Comparison of ENCODE assay signal across 19 mouse cellular contexts in the genomic region with DNA sequence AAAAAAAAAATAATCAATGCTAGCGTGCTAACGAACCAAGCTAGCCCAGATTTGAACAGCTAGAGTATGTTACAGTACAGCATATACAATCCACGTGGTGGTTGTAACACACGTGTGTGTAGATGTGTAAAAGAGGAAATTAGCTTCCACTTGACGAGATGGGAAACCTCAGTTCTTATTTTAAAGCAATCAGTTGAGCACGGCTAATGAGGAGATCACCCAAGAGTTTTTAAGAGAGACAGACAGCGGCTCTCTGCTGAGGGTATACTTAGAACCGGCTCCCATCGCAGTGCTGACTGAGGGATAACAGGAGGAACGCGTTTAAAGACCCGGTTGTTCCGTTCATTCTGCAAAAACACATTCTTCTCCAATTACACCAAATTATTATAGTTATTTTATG.
DNase-seq lines count a peak whose midpoint lies in the region; ATAC-seq and TF ChIP-seq lines count a peak whose summit lies in the region.
"Had no signal": no experiment of that assay in that cellular context is flagged by ENCODE, and none has a peak within 500 bp of the region (broad histone marks: within the 10 kb centered on the region; RNA-seq: fewer than 3 reads in every experiment).

No protein-coding gene starts in this region.

- H3K4me1 ChIP-seq in kidney, embryonic 16.5 days (ENCODE audit: insufficient read depth, low read length): no peaks in the 10 kb centered on the region
- H3K4me1 ChIP-seq in stomach, embryonic 14.5 days (ENCODE audit: control insufficient read depth, insufficient read depth, low read length): peaks cover 5% of the 10 kb centered on the region; the same call in 1 of the 2 replicates
- no peaks in the 10 kb centered on the region for H3K4me1 ChIP-seq in stomach, postnatal 0 days (replicated peaks; ENCODE audit: control insufficient read depth, insufficient read depth)
- H3K4me1 ChIP-seq in forebrain, embryonic 15.5 days: peaks cover 9% of the 10 kb centered on the region; the same call in 1 of the 2 replicates
- H3K4me1 ChIP-seq in stomach, embryonic 16.5 days (ENCODE audit: control insufficient read depth, insufficient read depth, low read length): no peaks in the 10 kb centered on the region; the same call in 1 of the 2 replicates
- H3K4me1 ChIP-seq: heart, embryonic 15.5 days; liver, embryonic 15.5 days had no signal

- no peak overlapping the region for H3K4me2 ChIP-seq in kidney, embryonic 16.5 days (replicated peaks; ENCODE audit: low read depth, low read length)
- no peak overlapping the region for H3K4me2 ChIP-seq in stomach, embryonic 14.5 days (replicated peaks; ENCODE audit: low read depth, low read length)
- no peak overlapping the region for H3K4me2 ChIP-seq in stomach, postnatal 0 days (replicated peaks; ENCODE audit: low read depth)
- H3K4me2 ChIP-seq in forebrain, embryonic 15.5 days (replicated peaks): 0 out of 2 replicates have a peak overlapping the region, but pooled peaks have one; percentile 9
- H3K4me2 ChIP-seq in stomach, embryonic 16.5 days (ENCODE audit: low read depth, low read length): no peak overlapping the region
- H3K4me2 ChIP-seq: heart, embryonic 15.5 days; hindbrain, embryonic 15.5 days; limb, embryonic 12.5 days; liver, embryonic 15.5 days; midbrain, embryonic 12.5 days; neural tube, embryonic 12.5 days had no signal

- no peak overlapping the region for H3K4me3 ChIP-seq in kidney, embryonic 16.5 days (ENCODE audit: low read length)
- no peak overlapping the region for H3K4me3 ChIP-seq in stomach, embryonic 14.5 days (ENCODE audit: low read depth, low read length)
- H3K4me3 ChIP-seq in stomach, postnatal 0 days (ENCODE audit: low read depth, low read length): no peak overlapping the region
- H3K4me3 ChIP-seq in forebrain, embryonic 15.5 days: no peak overlapping the region
- no peak overlapping the region for H3K4me3 ChIP-seq in stomach, embryonic 16.5 days (replicated peaks; ENCODE audit: low read length)
- H3K4me3 ChIP-seq: heart, embryonic 15.5 days; hindbrain, embryonic 15.5 days; limb, embryonic 12.5 days; liver, embryonic 15.5 days; midbrain, embryonic 12.5 days; neural tube, embryonic 12.5 days had no signal

- ATAC-seq in kidney, embryonic 16.5 days (ENCODE audit: low FRiP score, low TSS enrichment): no peak
- no peak for ATAC-seq in stomach, embryonic 14.5 days (ENCODE audit: insufficient number of reproducible peaks, insufficient read depth, low FRiP score, low read depth)
- ATAC-seq in stomach, postnatal 0 days (ENCODE audit: low FRiP score, low TSS enrichment): no peak
- no peak for ATAC-seq in forebrain, embryonic 15.5 days (replicated peaks)
- no peak for ATAC-seq in stomach, embryonic 16.5 days (ENCODE audit: insufficient read depth, low FRiP score)

- no peak for TF ChIP-seq EP300 in stomach, postnatal 0 days (optimal IDR thresholded peaks at IDR 0.05)

- H3K9me3 ChIP-seq in kidney, embryonic 16.5 days (ENCODE audit: low read length): no peaks in the 10 kb centered on the region
- no peaks in the 10 kb centered on the region for H3K9me3 ChIP-seq in stomach, embryonic 14.5 days (ENCODE audit: control insufficient read depth, low read depth, low read length)
- H3K9me3 ChIP-seq in stomach, postnatal 0 days (ENCODE audit: control insufficient read depth, low read length): no peaks in the 10 kb centered on the region
- no peaks in the 10 kb centered on the region for H3K9me3 ChIP-seq in forebrain, embryonic 15.5 days
- H3K9me3 ChIP-seq in stomach, embryonic 16.5 days (replicated peaks; ENCODE audit: control insufficient read depth, low read length): no peaks in the 10 kb centered on the region
- H3K9me3 ChIP-seq: heart, embryonic 15.5 days; hindbrain, embryonic 15.5 days; limb, embryonic 12.5 days; liver, embryonic 15.5 days; midbrain, embryonic 12.5 days; neural tube, embryonic 12.5 days had no signal

- H3K27me3 ChIP-seq in kidney, embryonic 16.5 days (ENCODE audit: insufficient read depth, low read length): no peaks in the 10 kb centered on the region
- no peaks in the 10 kb centered on the region for H3K27me3 ChIP-seq in stomach, embryonic 14.5 days (ENCODE audit: control insufficient read depth, insufficient read depth, low read length)
- H3K27me3 ChIP-seq in stomach, postnatal 0 days (ENCODE audit: control insufficient read depth, insufficient read depth, low read length): no peaks in the 10 kb centered on the region
- H3K27me3 ChIP-seq in forebrain, embryonic 15.5 days: no peaks in the 10 kb centered on the region
- no peaks in the 10 kb centered on the region for H3K27me3 ChIP-seq in stomach, embryonic 16.5 days (ENCODE audit: control insufficient read depth, insufficient read depth, low read length)
- H3K27me3 ChIP-seq: heart, embryonic 15.5 days; hindbrain, embryonic 15.5 days; liver, embryonic 15.5 days; midbrain, embryonic 12.5 days; neural tube, embryonic 12.5 days had no signal

- no peak overlapping the region for H3K9ac ChIP-seq in kidney, embryonic 16.5 days (replicated peaks; ENCODE audit: low read length)
- no peak overlapping the region for H3K9ac ChIP-seq in stomach, embryonic 14.5 days (replicated peaks; ENCODE audit: low read depth, low read length)
- H3K9ac ChIP-seq in stomach, postnatal 0 days (ENCODE audit: low read length): no peak overlapping the region
- H3K9ac ChIP-seq in forebrain, embryonic 15.5 days (replicated peaks): no peak overlapping the region
- no peak overlapping the region for H3K9ac ChIP-seq in stomach, embryonic 16.5 days (ENCODE audit: low read length)
- H3K9ac ChIP-seq: heart, embryonic 15.5 days; hindbrain, embryonic 15.5 days; limb, embryonic 12.5 days; liver, embryonic 15.5 days; midbrain, embryonic 12.5 days; neural tube, embryonic 12.5 days had no signal

- TF ChIP-seq CTCF in stomach, postnatal 0 days (IDR thresholded peaks at IDR 0.05; ENCODE audit: low read depth): no peak

- WGBS in kidney, embryonic 16.5 days: 61% methylated on average over 13 of the region's 13 CpGs
- 69% methylated on average over 13 of the region's 13 CpGs for WGBS in stomach, embryonic 14.5 days
- WGBS in stomach, postnatal 0 days: 64% methylated on average over 13 of the region's 13 CpGs
- WGBS in forebrain, embryonic 15.5 days: 26% methylated on average over 13 of the region's 13 CpGs
- WGBS in stomach, embryonic 16.5 days: 61% methylated on average over 13 of the region's 13 CpGs

- H3K27ac ChIP-seq in kidney, embryonic 16.5 days (ENCODE audit: low read length): peak overlapping the region; percentile 56; the same call in 1 of the 2 replicates
- peak overlapping the region; percentile 91; the same call in 1 of the 2 replicates for H3K27ac ChIP-seq in stomach, embryonic 14.5 days (ENCODE audit: low read length)
- no peak overlapping the region for H3K27ac ChIP-seq in stomach, postnatal 0 days (replicated peaks)
- no peak overlapping the region for H3K27ac ChIP-seq in forebrain, embryonic 15.5 days (replicated peaks)
- peak overlapping the region; percentile 76 for H3K27ac ChIP-seq in stomach, embryonic 16.5 days (ENCODE audit: low read length)
- H3K27ac ChIP-seq: heart, embryonic 15.5 days; hindbrain, embryonic 15.5 days; limb, embryonic 12.5 days; liver, embryonic 15.5 days; midbrain, embryonic 12.5 days; neural tube, embryonic 12.5 days had no signal

- DNase-seq in kidney, postnatal 25 days: no peak
- DNase-seq in stomach, postnatal 0 days (ENCODE audit: low spot score): no peak
- no peak for DNase-seq in gastrocnemius, postnatal 10 days
- DNase-seq in liver: no peak
- DNase-seq: cerebellum, postnatal 10 days; gastrocnemius, postnatal 14 days; heart, postnatal 4 days; kidney, adult 18-20 months; thymus, adult 2 months had no signal

- H3K36me3 ChIP-seq in kidney, embryonic 16.5 days (ENCODE audit: insufficient read depth, low read length): no peaks in the 10 kb centered on the region
- no peaks in the 10 kb centered on the region for H3K36me3 ChIP-seq in stomach, embryonic 14.5 days (ENCODE audit: control insufficient read depth, insufficient read depth, low read length)
- H3K36me3 ChIP-seq in stomach, postnatal 0 days (ENCODE audit: control insufficient read depth, insufficient read depth, low read length): no peaks in the 10 kb centered on the region
- H3K36me3 ChIP-seq in forebrain, embryonic 15.5 days: no peaks in the 10 kb centered on the region
- H3K36me3 ChIP-seq in stomach, embryonic 16.5 days (ENCODE audit: control insufficient read depth, insufficient read depth, low read length): no peaks in the 10 kb centered on the region
- H3K36me3 ChIP-seq: heart, embryonic 15.5 days; hindbrain, embryonic 15.5 days; limb, embryonic 12.5 days; liver, embryonic 15.5 days; midbrain, embryonic 12.5 days; neural tube, embryonic 12.5 days had no signal

Comparison
In these comparisons a context has a peak if more than half of its experiments do, and no peak if none do; other contexts are left out.
1. H3K27ac ChIP-seq: peak in kidney, embryonic 16.5 days (single experiment), stomach, embryonic 14.5 days (single experiment) and stomach, embryonic 16.5 days (single experiment); none in stomach, postnatal 0 days (single experiment) and forebrain, embryonic 15.5 days (single experiment).